Mouse (Mus musculus): ENCODE results near the gene Bcl3. TPM values are rescaled to one million over a fixed set of nuclear protein-coding genes. Genes with fewer than 3 reads are reported as not detected.

Gene Bcl3
- total and polyA plus RNA-seq, 2 experiments from 2014 or later = 0.43 to 0.86 TPM

GRCm38 (mm10) chr7:19762283-19762682 lies 60.3 kb downstream of the Bcl3 start:
- ATAC-seq = no peak
- Histone ChIP-seq H3K27ac (ENCODE audit: low read depth, low read length) (no peak overlapping the region), H3K4me1 (ENCODE audit: insufficient read depth) (no peaks in the 10 kb centered on the region), H3K4me2 (ENCODE audit: low read depth) (no peak overlapping the region), H3K4me3 (ENCODE audit: low read depth, low read length) (no peak overlapping the region), H3K27me3 (ENCODE audit: insufficient read depth, low read length) (no peaks in the 10 kb centered on the region), H3K36me3 (ENCODE audit: insufficient read depth) (no peaks in the 10 kb centered on the region; the same call in 1 of the 2 replicates), H3K9me3 (ENCODE audit: low read length) (no peaks in the 10 kb centered on the region), H3K9ac (no peak overlapping the region)
- 94% methylated on average over 11 of the region's 11 CpGs for WGBS
- DNase-seq = no peak
- TF ChIP-seq CTCF (IDR thresholded peaks at IDR 0.05; ENCODE audit: low read depth) = no peak

DNA sequence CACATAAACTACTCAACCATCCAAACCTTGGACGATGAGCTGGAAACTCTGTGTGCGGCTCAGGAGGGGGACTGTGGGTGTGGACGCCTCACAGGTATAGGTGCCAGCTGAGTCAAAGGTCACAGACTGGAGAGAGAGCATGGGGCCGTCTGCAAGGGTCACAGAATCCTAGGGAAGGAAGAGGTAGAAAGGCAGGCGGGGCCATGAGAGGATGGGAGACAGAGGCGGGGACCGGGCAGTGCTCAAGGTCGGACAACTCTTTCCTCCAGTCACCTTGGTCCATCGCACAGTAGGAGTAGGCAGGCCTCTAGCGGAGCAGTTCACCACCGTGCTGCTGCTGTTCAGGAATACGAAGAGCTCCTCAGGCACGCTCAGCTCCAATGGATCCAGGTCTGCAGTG lies 62.5 kb downstream of the Bcl3 start:
- no peak overlapping the region for H3K27ac ChIP-seq (ENCODE audit: low read depth, low read length)
- TF ChIP-seq CTCF (IDR thresholded peaks at IDR 0.05; ENCODE audit: low read depth) = no peak
- no peak overlapping the region for H3K9ac ChIP-seq
- H3K4me2 ChIP-seq (ENCODE audit: low read depth) = no peak overlapping the region
- DNase-seq (no peak), ATAC-seq (no peak)
- H3K27me3 ChIP-seq (ENCODE audit: insufficient read depth, low read length) = no peaks in the 10 kb centered on the region
- H3K9me3 ChIP-seq (ENCODE audit: low read length) = no peaks in the 10 kb centered on the region
- no peaks in the 10 kb centered on the region; the same call in 1 of the 2 replicates for H3K36me3 ChIP-seq (ENCODE audit: insufficient read depth)
- H3K4me3 ChIP-seq (ENCODE audit: low read depth, low read length) = no peak overlapping the region
- no peaks in the 10 kb centered on the region for H3K4me1 ChIP-seq (ENCODE audit: insufficient read depth)
- WGBS = 89% methylated on average over 13 of the region's 13 CpGs

- Histone ChIP-seq H3K36me3 (ENCODE audit: insufficient read depth) (no peaks in the 10 kb centered on the region; the same call in 1 of the 2 replicates), H3K4me3 (ENCODE audit: low read depth, low read length) (no peak overlapping the region), H3K4me1 (ENCODE audit: insufficient read depth) (no peaks in the 10 kb centered on the region), H3K9ac (no peak overlapping the region), H3K4me2 (ENCODE audit: low read depth) (no peak overlapping the region), H3K27me3 (ENCODE audit: insufficient read depth, low read length) (no peaks in the 10 kb centered on the region), H3K9me3 (ENCODE audit: low read length) (no peaks in the 10 kb centered on the region), H3K27ac (ENCODE audit: low read depth, low read length) (no peak overlapping the region)
- TF ChIP-seq CTCF (IDR thresholded peaks at IDR 0.05; ENCODE audit: low read depth) = no peak
- DNase-seq (no peak), ATAC-seq (no peak)
- 90% methylated on average over 13 of the region's 13 CpGs for WGBS
Measured at GRCm38 (mm10) chr7:19758623-19759022, 63.9 kb downstream of the Bcl3 start.

Other genes starting within 250 kb of the Bcl3 start
- gene Zfp296, start 245.5 kb downstream of the Bcl3 start, total RNA-seq (2014; rRNA removed) = 0.31 and 1.2 TPM in 2 replicates
- 0.09 and 0.16 TPM in 2 replicates for gene Zfp296, start 245.5 kb downstream of the Bcl3 start, polyA plus RNA-seq (2015; fragmentation: Nextera tagmentation; extraction: Ambion mirVana)
- 38.2 and 56.4 TPM in 2 replicates for gene Gemin7, start 245.2 kb downstream of the Bcl3 start, total RNA-seq (2014; rRNA removed)
- gene Gemin7, start 245.2 kb downstream of the Bcl3 start, polyA plus RNA-seq (2015; fragmentation: Nextera tagmentation; extraction: Ambion mirVana) = 145 and 148 TPM in 2 replicates
- 56.0 and 89.0 TPM in 2 replicates for gene Clasrp, start 218.3 kb downstream of the Bcl3 start, total RNA-seq (2014; rRNA removed)
- gene Clasrp, start 218.3 kb downstream of the Bcl3 start, polyA plus RNA-seq (2015; fragmentation: Nextera tagmentation; extraction: Ambion mirVana) = 50.1 and 56.8 TPM in 2 replicates
- gene Relb, start 193.3 kb downstream of the Bcl3 start, total RNA-seq (2014; rRNA removed) = 6.5 and 6.9 TPM in 2 replicates
- 4.5 and 5.4 TPM in 2 replicates for gene Relb, start 193.3 kb downstream of the Bcl3 start, polyA plus RNA-seq (2015; fragmentation: Nextera tagmentation; extraction: Ambion mirVana)
- gene Clptm1, start 157.7 kb downstream of the Bcl3 start, total RNA-seq (2014; rRNA removed) = 93.2 and 109 TPM in 2 replicates
- gene Clptm1, start 157.7 kb downstream of the Bcl3 start, polyA plus RNA-seq (2015; fragmentation: Nextera tagmentation; extraction: Ambion mirVana) = 111 and 136 TPM in 2 replicates
- 0.86 TPM in 1 of 2 replicates, not detected in the other for gene Apoc2, start 144.8 kb downstream of the Bcl3 start, total RNA-seq (2014; rRNA removed)
- 0.50 TPM in 1 of 2 replicates, not detected in the other for gene Apoc2, start 144.8 kb downstream of the Bcl3 start, polyA plus RNA-seq (2015; fragmentation: Nextera tagmentation; extraction: Ambion mirVana)
- gene Gm44805, start 141.3 kb downstream of the Bcl3 start, total RNA-seq (2014; rRNA removed) = not detected in 2 replicates
- gene Gm44805, start 141.3 kb downstream of the Bcl3 start, polyA plus RNA-seq (2015; fragmentation: Nextera tagmentation; extraction: Ambion mirVana) = not detected in 2 replicates
- not detected in 2 replicates for gene Apoc4, start 141.3 kb downstream of the Bcl3 start, total RNA-seq (2014; rRNA removed)
- gene Apoc4, start 141.3 kb downstream of the Bcl3 start, polyA plus RNA-seq (2015; fragmentation: Nextera tagmentation; extraction: Ambion mirVana) = not detected in 2 replicates
- 2.1 and 5.3 TPM in 2 replicates for gene Apoc1, start 130.1 kb downstream of the Bcl3 start, total RNA-seq (2014; rRNA removed)
- 3.0 and 5.5 TPM in 2 replicates for gene Apoc1, start 130.1 kb downstream of the Bcl3 start, polyA plus RNA-seq (2015; fragmentation: Nextera tagmentation; extraction: Ambion mirVana)
- gene Apoe, start 123.6 kb downstream of the Bcl3 start, total RNA-seq (2014; rRNA removed) = 1,116 and 1,436 TPM in 2 replicates
- gene Apoe, start 123.6 kb downstream of the Bcl3 start, polyA plus RNA-seq (2015; fragmentation: Nextera tagmentation; extraction: Ambion mirVana) = 1,283 and 1,495 TPM in 2 replicates
- gene Tomm40, start 107.3 kb downstream of the Bcl3 start, total RNA-seq (2014; rRNA removed) = 98.9 and 113 TPM in 2 replicates
- 146 and 147 TPM in 2 replicates for gene Tomm40, start 107.3 kb downstream of the Bcl3 start, polyA plus RNA-seq (2015; fragmentation: Nextera tagmentation; extraction: Ambion mirVana)
- gene Nectin2, start 72.3 kb downstream of the Bcl3 start, total RNA-seq (2014; rRNA removed) = 44.2 and 44.7 TPM in 2 replicates
- 47.2 and 48.7 TPM in 2 replicates for gene Nectin2, start 72.3 kb downstream of the Bcl3 start, polyA plus RNA-seq (2015; fragmentation: Nextera tagmentation; extraction: Ambion mirVana)
- 12.2 and 19.5 TPM in 2 replicates for gene Bcam, start 51.8 kb downstream of the Bcl3 start, total RNA-seq (2014; rRNA removed)
- 10.9 and 12.7 TPM in 2 replicates for gene Bcam, start 51.8 kb downstream of the Bcl3 start, polyA plus RNA-seq (2015; fragmentation: Nextera tagmentation; extraction: Ambion mirVana)
- 0.38 and 1.1 TPM in 2 replicates for gene Cblc, start 26.0 kb downstream of the Bcl3 start, total RNA-seq (2014; rRNA removed)
- gene Cblc, start 26.0 kb downstream of the Bcl3 start, polyA plus RNA-seq (2015; fragmentation: Nextera tagmentation; extraction: Ambion mirVana) = 0.67 and 0.84 TPM in 2 replicates
- 32.4 and 33.3 TPM in 2 replicates for gene Gm19345, start 29.2 kb upstream of the Bcl3 start, total RNA-seq (2014; rRNA removed)
- 14.6 and 16.4 TPM in 2 replicates for gene Gm19345, start 29.2 kb upstream of the Bcl3 start, polyA plus RNA-seq (2015; fragmentation: Nextera tagmentation; extraction: Ambion mirVana)
- gene Ceacam16, start 38.5 kb upstream of the Bcl3 start, total RNA-seq (2014; rRNA removed) = not detected in 2 replicates
- gene Ceacam16, start 38.5 kb upstream of the Bcl3 start, polyA plus RNA-seq (2015; fragmentation: Nextera tagmentation; extraction: Ambion mirVana) = 0.53 and 0.84 TPM in 2 replicates
- gene Ceacam19, start 65.2 kb upstream of the Bcl3 start, total RNA-seq (2014; rRNA removed) = not detected in 2 replicates
- not detected in 2 replicates for gene Ceacam19, start 65.2 kb upstream of the Bcl3 start, polyA plus RNA-seq (2015; fragmentation: Nextera tagmentation; extraction: Ambion mirVana)
- gene Pvr, start 98.4 kb upstream of the Bcl3 start, total RNA-seq (2014; rRNA removed) = 12.0 and 12.8 TPM in 2 replicates
- gene Pvr, start 98.4 kb upstream of the Bcl3 start, polyA plus RNA-seq (2015; fragmentation: Nextera tagmentation; extraction: Ambion mirVana) = 4.2 and 6.1 TPM in 2 replicates
- gene Igsf23, start 128.0 kb upstream of the Bcl3 start, total RNA-seq (2014; rRNA removed) = not detected in 2 replicates
- gene Igsf23, start 128.0 kb upstream of the Bcl3 start, polyA plus RNA-seq (2015; fragmentation: Nextera tagmentation; extraction: Ambion mirVana) = not detected in 2 replicates
- not detected in 2 replicates for gene Ceacam20, start 142.6 kb upstream of the Bcl3 start, total RNA-seq (2014; rRNA removed)
- not detected in 2 replicates for gene Ceacam20, start 142.6 kb upstream of the Bcl3 start, polyA plus RNA-seq (2015; fragmentation: Nextera tagmentation; extraction: Ambion mirVana)
- gene Nlrp9b, start 168.7 kb upstream of the Bcl3 start, total RNA-seq (2014; rRNA removed) = not detected in 2 replicates
- not detected in 2 replicates for gene Nlrp9b, start 168.7 kb upstream of the Bcl3 start, polyA plus RNA-seq (2015; fragmentation: Nextera tagmentation; extraction: Ambion mirVana)

All from forebrain, postnatal 0 days (tissue).